Mouse (Mus musculus) cortical plate, adult 2 months (tissue): Measurements from ENCODE around the gene Slc31a1.

ENCODE experiments used
- CTCF ChIP-seq: fragments of 200-500 bp; IDR thresholded peaks from 2 replicates; pipeline ENCODE4 v1.5.1; 2011; ENCODE audit warnings: mild to moderate bottlenecking, control low read depth, low read length; ENCODE audit not compliant: insufficient read depth; ENCODE audit errors: extremely low read depth
- POLR2A ChIP-seq: fragments of 200-500 bp; IDR thresholded peaks from 2 replicates; pipeline ENCODE4 v1.6.1; 2011; ENCODE audit warnings: mild to moderate bottlenecking, low read length, control low read depth; ENCODE audit not compliant: insufficient read depth; ENCODE audit errors: extremely low read depth

GRCm38 (mm10) chr4:62373668-62374067 is 13.1 kb downstream of the Slc31a1 start:
- no peak for TF ChIP-seq CTCF
- no peak for TF ChIP-seq POLR2A
